Mouse (Mus musculus): ENCODE measurements around the gene Tspear. TPM values are rescaled to one million over a fixed set of nuclear protein-coding genes. Genes with fewer than 3 reads are reported as not detected.

Gene Tspear
- polyA plus RNA-seq, 1 experiment from 2014 or later = 0.12 TPM

DNA sequence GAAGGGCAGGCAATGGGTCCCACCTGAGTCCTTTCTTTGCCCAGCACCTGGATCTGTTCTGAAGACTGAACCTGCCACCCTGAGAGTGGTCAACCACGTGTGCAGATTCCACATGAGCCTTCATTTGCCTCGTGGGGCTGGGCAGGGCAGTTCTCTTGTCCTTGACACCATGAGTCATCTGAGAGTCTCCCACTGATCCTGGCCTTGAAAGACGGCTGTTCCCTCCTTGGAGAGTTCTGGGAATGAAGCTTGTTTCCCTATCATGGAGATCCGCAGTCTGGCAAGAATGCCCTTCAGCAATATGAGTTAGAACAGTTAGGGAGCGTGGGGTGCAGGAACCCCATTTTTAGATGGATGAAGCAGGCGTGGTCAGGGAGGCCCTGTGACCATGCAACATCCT is 152.6 kb downstream of the Tspear start:
- TF ChIP-seq EP300 (IDR thresholded peaks at IDR 0.05) (no peak), CTCF (IDR thresholded peaks at IDR 0.05) (no peak)
- no peaks in the 10 kb centered on the region for H3K36me3 ChIP-seq (ENCODE audit: insufficient read depth, low read length)
- no peaks in the 10 kb centered on the region; the same call in 1 of the 2 replicates for H3K9me3 ChIP-seq (ENCODE audit: low read length)
- no peak for ATAC-seq
- no peak overlapping the region for H3K27ac ChIP-seq (ENCODE audit: low read length)
- no peak for DNase-seq (ENCODE audit: low spot score)
- H3K27me3 ChIP-seq (replicated peaks; ENCODE audit: insufficient read depth, low read length) = no peaks in the 10 kb centered on the region
- 66% methylated on average over 6 of the region's 6 CpGs for WGBS
- H3K4me1 ChIP-seq (ENCODE audit: insufficient read depth, low read depth, low read length) = no peaks in the 10 kb centered on the region
- H3K4me2 ChIP-seq (replicated peaks; ENCODE audit: low read depth, low read length) = no peak overlapping the region
- no peak overlapping the region for H3K9ac ChIP-seq (replicated peaks; ENCODE audit: low read depth)
- no peak overlapping the region for H3K4me3 ChIP-seq (ENCODE audit: low read depth, low read length)

DNA sequence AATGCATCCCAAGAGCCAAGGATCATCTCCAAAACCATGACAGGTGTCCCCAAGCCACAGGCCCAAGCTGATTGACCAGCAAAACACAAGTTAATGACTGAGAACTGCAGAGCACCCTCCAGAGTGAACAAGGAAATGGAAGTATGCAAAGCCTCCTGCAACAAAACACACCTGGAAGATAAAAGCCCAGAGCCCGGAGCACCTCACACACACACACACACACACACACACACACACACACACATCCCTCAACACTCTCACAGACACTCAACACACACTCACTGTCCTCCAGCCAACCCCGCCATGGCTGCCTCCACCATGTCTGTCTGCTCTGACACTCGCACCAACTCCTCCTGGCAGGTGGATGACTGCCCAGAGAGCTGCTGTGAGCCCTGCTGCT is 160.1 kb downstream of the Tspear start, which contains the start of gene Gm36176:
Gene Gm36176, plus strand, starts transcription at position 301 of the 400 bp plus-strand sequence.
- no peak for TF ChIP-seq CTCF (IDR thresholded peaks at IDR 0.05)
- no peak for TF ChIP-seq EP300 (IDR thresholded peaks at IDR 0.05)

GRCm38 (mm10) chr10:77846961-77847360 is 160.6 kb downstream of the Tspear start:
- ATAC-seq = no peak
- Histone ChIP-seq H3K4me2 (replicated peaks; ENCODE audit: low read depth, low read length) (no peak overlapping the region), H3K36me3 (ENCODE audit: insufficient read depth, low read length) (no peaks in the 10 kb centered on the region), H3K4me1 (ENCODE audit: insufficient read depth, low read depth, low read length) (no peaks in the 10 kb centered on the region), H3K27ac (ENCODE audit: low read length) (no peak overlapping the region), H3K9me3 (ENCODE audit: low read length) (no peaks in the 10 kb centered on the region; the same call in 1 of the 2 replicates), H3K27me3 (replicated peaks; ENCODE audit: insufficient read depth, low read length) (no peaks in the 10 kb centered on the region), H3K4me3 (ENCODE audit: low read depth, low read length) (no peak overlapping the region), H3K9ac (replicated peaks; ENCODE audit: low read depth) (no peak overlapping the region)
- WGBS = 20% methylated on average over 2 of the region's 2 CpGs
- no peak for TF ChIP-seq CTCF (IDR thresholded peaks at IDR 0.05)
- no peak for TF ChIP-seq EP300 (IDR thresholded peaks at IDR 0.05)
- no peak for DNase-seq (ENCODE audit: low spot score)

More for the DNA sequence above, 160.1 kb downstream of the Tspear start, which contains the start of gene Gm36176:
- ATAC-seq = no peak
- Histone ChIP-seq H3K4me1 (ENCODE audit: insufficient read depth, low read depth, low read length) (no peaks in the 10 kb centered on the region), H3K9ac (replicated peaks; ENCODE audit: low read depth) (no peak within 1 kb of the TSS), H3K4me2 (replicated peaks; ENCODE audit: low read depth, low read length) (no peak within 1 kb of the TSS), H3K27ac (ENCODE audit: low read length) (no peak within 1 kb of the TSS), H3K4me3 (ENCODE audit: low read depth, low read length) (no peak within 1 kb of the TSS), H3K36me3 (ENCODE audit: insufficient read depth, low read length) (no peaks in the 10 kb centered on the region), H3K9me3 (ENCODE audit: low read length) (no peaks in the 10 kb centered on the region; the same call in 1 of the 2 replicates), H3K27me3 (replicated peaks; ENCODE audit: insufficient read depth, low read length) (no peaks in the 10 kb centered on the region)
- no peak for DNase-seq (ENCODE audit: low spot score)
- 50% methylated on average over 3 of the region's 3 CpGs for WGBS

DNA sequence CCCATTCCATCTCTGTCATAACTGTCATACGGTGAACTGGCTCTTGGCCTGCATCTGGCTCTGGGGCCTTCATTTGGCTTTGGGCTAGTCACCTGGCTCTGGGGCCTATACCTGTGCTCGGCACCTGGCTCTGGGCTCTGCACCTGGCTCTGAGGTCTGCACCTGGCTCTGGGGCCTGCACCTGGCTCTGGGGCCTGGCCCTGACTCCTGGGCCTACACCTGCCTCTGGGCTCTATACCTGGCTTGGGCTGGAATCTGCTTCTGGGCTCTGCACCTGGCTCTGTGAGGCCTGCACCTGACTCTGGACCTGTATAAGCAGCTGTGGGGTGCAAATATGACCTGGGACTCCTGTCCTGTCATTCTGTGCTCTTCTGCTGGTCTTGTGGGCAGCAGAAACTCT is 161.2 kb downstream of the Tspear start:
- WGBS = 75% methylated on average over 2 of the region's 2 CpGs
- Histone ChIP-seq H3K4me2 (replicated peaks; ENCODE audit: low read depth, low read length) (no peak overlapping the region), H3K4me3 (ENCODE audit: low read depth, low read length) (no peak overlapping the region), H3K4me1 (ENCODE audit: insufficient read depth, low read depth, low read length) (no peaks in the 10 kb centered on the region), H3K9me3 (ENCODE audit: low read length) (no peaks in the 10 kb centered on the region; the same call in 1 of the 2 replicates), H3K36me3 (ENCODE audit: insufficient read depth, low read length) (no peaks in the 10 kb centered on the region), H3K27ac (ENCODE audit: low read length) (no peak overlapping the region), H3K27me3 (replicated peaks; ENCODE audit: insufficient read depth, low read length) (no peaks in the 10 kb centered on the region), H3K9ac (replicated peaks; ENCODE audit: low read depth) (no peak overlapping the region)
- no peak for ATAC-seq
- DNase-seq (ENCODE audit: low spot score) = no peak
- TF ChIP-seq EP300 (IDR thresholded peaks at IDR 0.05) = no peak
- TF ChIP-seq CTCF (IDR thresholded peaks at IDR 0.05) = no peak

GRCm38 (mm10) chr10:77852559-77852958 is 166.2 kb downstream of the Tspear start, which contains the start of gene Gm10318:
TSS of gene Gm10318 (plus strand) at chr10:77852859.
- DNase-seq (ENCODE audit: low spot score) = no peak
- H3K4me2 ChIP-seq (replicated peaks; ENCODE audit: low read depth, low read length) = no peak within 1 kb of the TSS
- no peak for ATAC-seq
- H3K9ac ChIP-seq (replicated peaks; ENCODE audit: low read depth) = no peak within 1 kb of the TSS
- 53% methylated on average over 8 of the region's 9 CpGs for WGBS
- H3K4me3 ChIP-seq (ENCODE audit: low read depth, low read length) = no peak within 1 kb of the TSS
- TF ChIP-seq CTCF (IDR thresholded peaks at IDR 0.05) (no peak), EP300 (IDR thresholded peaks at IDR 0.05) (no peak)
- no peaks in the 10 kb centered on the region for H3K36me3 ChIP-seq (ENCODE audit: insufficient read depth, low read length)
- no peaks in the 10 kb centered on the region for H3K9me3 ChIP-seq (ENCODE audit: low read length)
- no peaks in the 10 kb centered on the region for H3K4me1 ChIP-seq (ENCODE audit: insufficient read depth, low read depth, low read length)
- H3K27ac ChIP-seq (ENCODE audit: low read length) = no peak within 1 kb of the TSS
- no peaks in the 10 kb centered on the region for H3K27me3 ChIP-seq (replicated peaks; ENCODE audit: insufficient read depth, low read length)

GRCm38 (mm10) chr10:77861675-77862074 is 175.3 kb downstream of the Tspear start, which contains the start of gene Gm3285:
TSS of gene Gm3285 (plus strand) at chr10:77861975.
- Histone ChIP-seq H3K4me2 (replicated peaks; ENCODE audit: low read depth, low read length) (no peak within 1 kb of the TSS), H3K27ac (ENCODE audit: low read length) (no peak within 1 kb of the TSS), H3K4me3 (ENCODE audit: low read depth, low read length) (no peak within 1 kb of the TSS), H3K4me1 (ENCODE audit: insufficient read depth, low read depth, low read length) (no peaks in the 10 kb centered on the region), H3K9me3 (ENCODE audit: low read length) (no peaks in the 10 kb centered on the region), H3K9ac (replicated peaks; ENCODE audit: low read depth) (no peak within 1 kb of the TSS), H3K36me3 (ENCODE audit: insufficient read depth, low read length) (no peaks in the 10 kb centered on the region), H3K27me3 (replicated peaks; ENCODE audit: insufficient read depth, low read length) (no peaks in the 10 kb centered on the region)
- TF ChIP-seq EP300 (IDR thresholded peaks at IDR 0.05) (no peak), CTCF (IDR thresholded peaks at IDR 0.05) (no peak)
- ATAC-seq (no peak), DNase-seq (ENCODE audit: low spot score) (no peak)
- 35% methylated on average over 7 of the region's 7 CpGs for WGBS
